Mouse (Mus musculus) lung, postnatal 10 days (tissue): Measurements from ENCODE around the gene Galk1.
A peak's percentile ranks its signal among the peaks of the same experiment; 100 is the strongest.

Experiments
- DNase-seq: peaks from one replicate; pipeline ENCODE4 v3.0.0; 2021

The Galk1 gene

DNA sequence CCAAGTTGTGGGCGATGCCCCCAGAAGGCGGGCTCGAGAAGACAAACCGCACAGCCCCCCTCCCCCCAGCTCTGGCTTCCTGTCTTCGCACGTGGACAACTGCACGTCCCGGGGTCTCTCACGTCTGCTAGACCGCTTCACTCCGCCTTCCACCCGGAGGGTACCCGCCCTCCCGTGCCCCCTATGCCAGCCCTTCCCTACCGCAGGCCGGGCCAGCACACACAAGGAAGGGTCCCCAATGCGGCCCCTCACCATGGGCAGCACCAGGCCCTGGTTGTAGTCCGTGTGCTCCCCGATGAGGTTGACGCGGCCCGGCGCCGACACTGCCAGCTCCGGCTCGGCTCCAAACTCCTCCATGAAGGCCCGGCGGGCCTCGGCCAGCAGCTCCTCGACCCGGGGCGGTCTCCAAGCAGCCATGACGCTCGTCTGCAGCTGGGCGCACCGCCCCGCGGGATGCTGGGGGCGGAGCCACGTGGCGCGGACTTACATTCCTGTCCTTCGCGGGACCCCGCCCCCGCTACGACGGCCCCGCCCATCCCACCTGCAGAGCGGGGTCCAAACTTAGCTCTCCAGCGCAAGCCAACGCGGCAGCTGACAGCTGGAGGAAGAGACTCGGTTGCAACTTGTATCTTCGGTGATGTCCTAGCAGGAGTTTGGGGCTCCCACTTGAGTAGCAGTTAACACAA is at the start of gene Galk1:
Gene Galk1 (minus strand): TSS at position 458 of the 686 bp plus-strand sequence.
- DNase-seq, result peak; percentile 96

DNA sequence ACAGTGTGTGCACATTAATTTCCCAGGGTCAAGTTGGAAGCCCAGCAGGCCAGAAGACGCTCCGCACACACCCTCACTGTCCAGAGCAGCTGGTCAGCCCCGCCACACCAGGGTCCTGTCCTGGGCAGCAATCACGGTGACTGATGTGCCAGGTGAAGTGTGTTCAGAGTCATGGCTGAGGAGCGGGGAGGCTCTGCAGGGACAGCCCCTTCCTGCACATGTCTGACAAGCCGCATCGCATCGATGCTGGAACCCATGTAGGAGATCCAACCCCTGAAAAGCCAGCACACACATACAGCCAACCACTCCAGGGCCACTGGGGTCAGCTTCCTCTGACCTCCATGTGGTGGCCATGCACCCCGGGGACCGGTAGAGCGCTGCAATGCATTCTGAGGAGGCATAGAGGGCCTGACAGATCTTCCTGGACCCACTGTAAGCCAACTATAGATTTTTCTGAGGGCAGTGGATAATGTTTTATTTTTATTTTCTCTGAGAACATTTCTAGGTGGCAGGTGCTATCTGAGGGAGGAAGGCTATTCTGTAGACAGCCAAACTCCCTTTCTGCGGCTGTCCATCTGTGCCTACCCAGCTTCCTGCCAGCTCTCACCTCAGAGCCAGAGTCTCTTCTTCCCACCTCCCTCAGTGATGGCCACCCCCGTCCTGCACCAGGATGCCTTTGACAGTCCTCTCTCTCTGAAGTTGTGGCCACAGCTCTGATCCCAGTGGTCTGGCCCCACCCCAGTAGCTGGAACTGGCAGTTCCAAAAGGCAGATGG is 49.3 kb upstream of the Galk1 start:
- no peak for DNase-seq

- peak; percentile 74 for DNase-seq
These were observed 48.1 kb upstream of the Galk1 start for GRCm38 (mm10) chr11:116060596-116060995.

GRCm38 (mm10) chr11:116059691-116060025 is 47.1 kb upstream of the Galk1 start:
- DNase-seq, result no peak

DNA sequence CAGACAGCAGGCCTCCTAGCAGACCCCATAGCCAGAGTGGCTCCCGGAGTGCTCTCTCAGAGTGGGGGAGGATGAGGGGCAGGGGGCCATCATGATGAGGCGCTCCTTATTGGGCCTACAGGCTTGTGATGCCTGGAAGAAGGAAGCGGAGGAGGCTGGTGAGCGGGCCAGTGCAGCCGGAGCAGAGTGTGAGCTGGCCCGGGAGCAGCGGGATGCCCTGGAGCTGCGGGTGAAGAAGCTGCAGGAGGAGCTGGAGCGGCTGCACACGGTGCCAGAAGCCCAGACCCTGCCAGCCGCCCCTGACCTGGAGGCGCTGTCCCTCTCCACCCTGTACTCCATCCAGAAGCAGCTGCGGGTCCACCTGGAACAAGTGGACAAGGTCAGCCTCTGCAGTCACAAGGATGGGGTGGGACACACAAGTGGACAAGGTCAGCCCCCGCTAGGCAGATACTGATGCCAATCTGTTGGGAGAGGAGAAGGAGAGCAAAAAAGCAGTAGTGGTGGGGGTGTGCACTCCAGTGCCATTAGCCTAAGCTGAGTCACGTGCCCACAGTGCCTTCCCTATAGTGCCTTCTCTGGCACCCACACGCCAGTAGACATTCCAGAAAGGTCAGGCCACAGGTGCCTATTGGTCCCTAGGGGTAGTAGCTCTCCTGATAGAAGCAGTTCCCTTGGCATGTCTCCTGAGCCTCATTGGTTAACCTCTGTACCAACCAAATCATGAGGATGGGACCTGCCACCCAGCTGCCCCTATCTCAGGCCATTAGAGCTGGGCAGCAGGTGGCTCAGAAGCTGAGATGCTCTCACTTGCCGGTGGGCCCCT is 46.6 kb upstream of the Galk1 start:
- DNase-seq, result no peak

- no peak for DNase-seq
These were observed 45.6 kb upstream of the Galk1 start for GRCm38 (mm10) chr11:116058022-116058614.

- DNase-seq, result no peak
These were observed 44.8 kb upstream of the Galk1 start for GRCm38 (mm10) chr11:116057237-116057881.

GRCm38 (mm10) chr11:116055873-116056272 is 43.4 kb upstream of the Galk1 start:
- DNase-seq, result no peak

GRCm38 (mm10) chr11:116053510-116054229 is 41.2 kb upstream of the Galk1 start:
- peak; percentile 68 for DNase-seq

DNA sequence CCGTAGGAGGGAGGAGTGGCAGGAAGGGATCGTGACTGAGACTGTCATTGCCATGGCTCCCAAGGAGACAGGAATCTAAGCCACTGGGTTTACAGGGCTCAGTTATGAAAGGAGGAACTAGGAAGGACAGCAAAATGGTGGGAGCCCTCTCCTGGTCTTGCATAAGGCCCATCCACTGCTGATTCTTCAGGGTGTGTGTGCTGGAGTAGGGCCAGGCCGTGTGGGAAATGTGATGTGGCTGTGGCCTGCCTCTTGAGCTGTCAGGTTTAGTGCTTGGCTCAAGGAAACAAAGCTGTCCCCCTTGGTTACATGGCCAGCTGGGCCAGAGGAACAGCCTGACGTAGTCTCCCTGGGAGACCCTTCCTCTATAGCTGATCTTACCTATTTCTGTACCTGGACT is 37.7 kb upstream of the Galk1 start:
- DNase-seq, result peak; percentile 54

- DNase-seq, result no peak
These were observed 37.1 kb upstream of the Galk1 start for GRCm38 (mm10) chr11:116049610-116050009.

DNA sequence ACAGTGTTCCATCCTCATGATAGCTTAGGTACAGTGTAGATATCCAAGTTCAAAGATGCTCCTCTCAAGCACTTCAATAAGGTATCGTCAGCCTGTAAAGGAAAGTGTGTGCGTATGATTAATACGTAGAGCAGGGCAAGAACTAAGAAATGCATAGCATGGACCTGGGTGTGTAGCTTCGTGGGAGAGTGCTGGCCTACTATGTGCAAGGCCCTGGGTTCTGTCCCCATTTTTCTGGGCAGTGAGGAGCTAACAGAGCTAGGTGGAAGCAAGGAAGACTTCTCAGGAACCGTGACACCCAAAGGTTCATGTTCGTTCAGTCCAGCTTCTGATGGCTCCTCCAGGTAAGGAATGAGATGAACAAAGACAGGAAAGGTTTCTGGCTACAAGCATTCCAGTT is 32.7 kb upstream of the Galk1 start:
- no peak for DNase-seq

- no peak for DNase-seq
These were observed 30.8 kb upstream of the Galk1 start for GRCm38 (mm10) chr11:116043286-116043685.

DNA sequence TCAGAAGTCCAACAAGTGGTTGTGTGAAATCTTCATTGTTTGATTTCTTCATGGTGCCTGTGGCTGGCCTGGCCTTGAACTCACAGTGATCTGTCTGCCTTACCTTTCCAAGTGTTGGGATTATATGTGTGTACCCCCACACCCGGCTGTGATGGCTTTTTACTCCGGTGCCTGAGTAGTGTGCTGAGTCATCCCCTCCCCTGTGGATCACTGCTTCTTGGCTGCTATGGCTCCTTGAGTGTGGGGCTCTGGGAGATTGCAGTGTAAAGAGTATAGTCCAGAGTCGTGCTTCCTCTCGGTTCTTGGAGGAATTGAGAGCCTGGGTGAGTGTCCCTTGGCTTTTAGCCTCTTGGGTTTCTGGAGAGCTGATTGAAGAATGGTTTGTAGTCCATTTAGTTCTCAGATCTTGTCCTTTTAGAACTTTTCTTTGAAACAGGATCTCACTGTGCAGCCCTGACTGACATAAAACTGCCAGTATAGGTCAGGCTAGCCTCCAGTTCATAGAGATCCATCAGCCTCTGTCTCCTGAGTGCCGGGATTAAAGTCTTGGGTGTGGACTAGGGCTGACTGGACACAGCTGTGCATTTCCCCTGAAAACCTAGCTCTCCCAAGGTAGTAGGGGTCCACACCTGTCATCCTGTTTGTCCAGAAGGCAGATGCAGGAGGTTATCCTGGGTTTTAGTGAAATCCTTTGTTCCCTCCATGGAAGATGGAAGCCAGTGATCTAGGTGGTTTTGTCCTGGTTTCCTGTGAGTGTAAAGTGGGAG is 30.0 kb upstream of the Galk1 start:
- DNase-seq, result no peak

GRCm38 (mm10) chr11:116041833-116042232 is 29.3 kb upstream of the Galk1 start:
- DNase-seq, result no peak

DNA sequence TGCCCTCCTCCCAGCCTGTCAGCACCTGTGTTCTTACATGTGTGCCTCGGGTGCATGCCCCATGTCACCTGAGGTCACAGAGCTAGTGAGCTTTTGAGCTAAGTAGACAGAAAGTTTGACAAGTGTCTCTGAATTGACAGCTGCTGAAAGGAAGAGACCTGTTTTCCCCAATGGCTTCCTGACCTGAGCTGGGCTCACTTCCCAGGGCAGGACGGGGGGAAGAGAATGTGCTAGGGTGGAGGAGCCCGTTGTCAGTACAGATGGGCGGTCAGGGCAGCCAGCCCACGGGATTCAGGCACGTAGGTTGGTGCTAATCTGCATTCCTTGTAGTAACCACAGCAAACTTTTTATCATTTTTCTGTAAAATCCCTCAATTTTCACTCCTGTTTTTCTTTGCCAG is 28.1 kb upstream of the Galk1 start:
- no peak for DNase-seq

- DNase-seq, result no peak
These were observed 25.3 kb upstream of the Galk1 start for GRCm38 (mm10) chr11:116037826-116038225.

DNA sequence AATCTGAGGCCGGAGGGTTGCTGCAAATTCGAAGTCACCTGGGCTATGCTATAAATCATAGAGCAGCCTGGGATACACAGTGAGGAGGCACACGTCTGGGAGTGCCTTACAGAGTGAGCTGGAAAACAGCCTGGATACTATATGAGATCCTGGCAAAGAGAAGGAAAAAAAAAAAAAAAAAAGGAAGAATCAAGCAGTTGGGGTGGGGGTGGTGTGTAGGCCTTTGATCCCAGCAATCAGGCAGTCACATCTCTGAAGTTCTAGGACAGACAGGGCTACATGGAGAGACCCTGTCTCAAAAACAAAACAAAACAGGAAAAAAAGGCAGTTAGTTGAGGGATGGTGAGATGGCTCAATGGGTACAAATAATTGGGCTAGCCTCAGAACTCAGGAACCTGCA is 24.2 kb upstream of the Galk1 start:
- no peak for DNase-seq

- no peak for DNase-seq
These were observed 22.1 kb upstream of the Galk1 start for GRCm38 (mm10) chr11:116034584-116034983.

DNA sequence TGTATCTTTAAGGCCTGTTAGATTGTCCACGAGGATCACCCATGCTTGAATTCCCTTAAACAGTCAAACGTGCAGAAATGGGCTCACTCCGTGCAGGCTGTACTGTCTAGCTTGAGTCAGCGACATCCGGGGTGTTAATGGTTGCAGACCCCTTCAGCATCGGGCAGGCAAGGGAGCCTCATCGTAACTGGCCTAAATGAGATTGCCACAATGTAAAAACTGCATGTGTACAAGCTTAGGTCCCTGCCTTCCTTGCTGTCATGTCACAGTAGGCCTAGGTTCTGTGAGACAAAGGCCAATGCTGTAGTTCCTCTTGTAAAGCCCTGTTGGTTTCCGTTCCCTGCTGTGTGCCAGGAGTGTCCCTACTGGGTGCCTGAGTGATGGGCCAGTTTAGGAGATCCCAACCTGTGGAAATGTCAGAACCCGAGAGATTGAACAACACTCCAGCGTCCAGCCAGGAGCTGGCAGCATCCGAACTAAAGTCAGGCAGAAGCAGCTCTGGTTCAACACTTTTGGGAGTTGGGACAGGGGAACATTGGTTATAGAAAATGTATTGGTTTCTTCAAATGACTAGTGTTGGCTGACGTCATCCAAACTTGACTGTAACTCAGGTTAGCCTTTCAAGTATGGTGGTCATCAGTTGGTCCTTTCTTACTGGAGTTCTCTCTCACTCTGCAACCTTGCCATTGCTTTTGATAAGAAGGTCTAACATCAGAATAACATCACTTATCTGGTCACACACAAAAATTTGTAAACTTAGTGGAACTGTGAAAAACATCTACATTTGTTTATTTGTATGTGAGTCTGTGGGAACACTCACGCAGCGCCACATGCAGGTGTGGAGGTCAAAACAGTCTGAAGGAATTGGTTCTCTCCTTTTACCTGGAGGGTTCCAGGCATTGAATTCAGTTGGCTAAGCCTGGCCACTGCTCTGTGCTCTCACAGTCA is 18.7 kb upstream of the Galk1 start:
- peak; percentile 43 for DNase-seq
